Mouse (Mus musculus): ENCODE measurements around the gene Tfap2e.

- TF ChIP-seq GATA1 (IDR thresholded peaks at IDR 0.05; ENCODE audit: borderline replicate concordance, low read length): no peak
- TF ChIP-seq FLI1 (IDR thresholded peaks at IDR 0.05; ENCODE audit: low read length): no peak
These were observed 12.3 kb upstream of the Tfap2e start for GRCm38 (mm10) chr4:126748381-126748780.
